Mouse (Mus musculus): Measurements from ENCODE around the gene Zfp28. TPM values are rescaled to one million over a fixed set of nuclear protein-coding genes. Genes with fewer than 3 reads are reported as not detected.

Zfp28 gene
- polyA plus RNA-seq (2012; rRNA removed; ENCODE audit: low replicate concordance): 0.18 and 0.23 TPM in 2 replicates

GRCm38 (mm10) chr7:6383044-6383455, at the start of gene Zfp28:
TSS of gene Zfp28 (plus strand) at chr7:6383295.

GRCm38 (mm10) chr7:6343501-6344071, 39.5 kb upstream of the Zfp28 start, which contains the start of gene Gm3854:
TSS of gene Gm3854 (plus strand) at chr7:6343759.

GRCm38 (mm10) chr7:6363047-6363488, 20.0 kb upstream of the Zfp28 start, which contains the start of gene Zfp78:
TSS of gene Zfp78 (plus strand) at chr7:6363280.

GRCm38 (mm10) chr7:6397996-6398975, 15.2 kb downstream of the Zfp28 start, which contains the start of gene Smim17:
TSS of gene Smim17 (plus strand) at chr7:6398715.

GRCm38 (mm10) chr7:6410043-6410442, 26.9 kb downstream of the Zfp28 start, which contains the start of gene Gm20715:
TSS of gene Gm20715 (plus strand) at chr7:6410277.

GRCm38 (mm10) chr7:6438388-6438787, 55.3 kb downstream of the Zfp28 start, which contains the start of gene Olfr1344:
TSS of gene Olfr1344 (plus strand) at chr7:6438688.

Other genes with a start within 250 kb of the Zfp28 start
- 45.1 and 57.5 TPM in 2 replicates for gene Zfp787, start 227.3 kb upstream of the Zfp28 start, polyA plus RNA-seq (2012; rRNA removed; ENCODE audit: low replicate concordance)
- gene Zfp444, start 211.1 kb upstream of the Zfp28 start, polyA plus RNA-seq (2012; rRNA removed; ENCODE audit: low replicate concordance): 17.5 and 42.8 TPM in 2 replicates
- not detected in 2 replicates for gene Galp, start 186.2 kb upstream of the Zfp28 start, polyA plus RNA-seq (2012; rRNA removed; ENCODE audit: low replicate concordance)
- gene Zscan5b, start 161.0 kb upstream of the Zfp28 start, polyA plus RNA-seq (2012; rRNA removed; ENCODE audit: low replicate concordance): not detected in 2 replicates
- gene Epp13, start 130.6 kb upstream of the Zfp28 start, polyA plus RNA-seq (2012; rRNA removed; ENCODE audit: low replicate concordance): not detected in 2 replicates
- 0.12 TPM in 1 of 2 replicates, not detected in the other for gene Zfp667, start 96.7 kb upstream of the Zfp28 start, polyA plus RNA-seq (2012; rRNA removed; ENCODE audit: low replicate concordance)
- gene Zfp583, start 52.0 kb upstream of the Zfp28 start, polyA plus RNA-seq (2012; rRNA removed; ENCODE audit: low replicate concordance): not detected in 2 replicates
- not detected in 2 replicates for gene Gm3854, start 39.5 kb upstream of the Zfp28 start, polyA plus RNA-seq (2012; rRNA removed; ENCODE audit: low replicate concordance)
- gene Zfp78, start 20.0 kb upstream of the Zfp28 start, polyA plus RNA-seq (2012; rRNA removed; ENCODE audit: low replicate concordance): 0.02 TPM in 1 of 2 replicates, not detected in the other
- gene Smim17, start 15.4 kb downstream of the Zfp28 start, polyA plus RNA-seq (2012; rRNA removed; ENCODE audit: low replicate concordance): not detected in 2 replicates
- gene Gm20715, start 27.0 kb downstream of the Zfp28 start, polyA plus RNA-seq (2012; rRNA removed; ENCODE audit: low replicate concordance): not detected in 2 replicates
- not detected in 2 replicates for gene Olfr1344, start 55.4 kb downstream of the Zfp28 start, polyA plus RNA-seq (2012; rRNA removed; ENCODE audit: low replicate concordance)
- not detected in 2 replicates for gene Olfr1336, start 72.9 kb downstream of the Zfp28 start, polyA plus RNA-seq (2012; rRNA removed; ENCODE audit: low replicate concordance)
- not detected in 2 replicates for gene Olfr1346, start 83.8 kb downstream of the Zfp28 start, polyA plus RNA-seq (2012; rRNA removed; ENCODE audit: low replicate concordance)
- gene Olfr5, start 103.6 kb downstream of the Zfp28 start, polyA plus RNA-seq (2012; rRNA removed; ENCODE audit: low replicate concordance): not detected in 2 replicates
- gene Olfr1347, start 116.5 kb downstream of the Zfp28 start, polyA plus RNA-seq (2012; rRNA removed; ENCODE audit: low replicate concordance): not detected in 2 replicates
- gene Olfr1348, start 125.5 kb downstream of the Zfp28 start, polyA plus RNA-seq (2012; rRNA removed; ENCODE audit: low replicate concordance): not detected in 2 replicates
- not detected in 2 replicates for gene Olfr1349, start 139.7 kb downstream of the Zfp28 start, polyA plus RNA-seq (2012; rRNA removed; ENCODE audit: low replicate concordance)
- gene Olfr1350, start 181.5 kb downstream of the Zfp28 start, polyA plus RNA-seq (2012; rRNA removed; ENCODE audit: low replicate concordance): not detected in 2 replicates